Mouse (Mus musculus) WW6 (cell line): ENCODE results near the gene Cdr2.
"Not testable (repeated sequence)": the region's sequence is repeated elsewhere in the genome, so short reads cannot be mapped to it uniquely, and the experiment has no call there.

Source experiments
- DNase-seq: peaks from one replicate; pipeline ENCODE4 v3.0.0-alpha.2; 2013; ENCODE audit warnings: low read depth, low spot score

The Cdr2 gene

DNA sequence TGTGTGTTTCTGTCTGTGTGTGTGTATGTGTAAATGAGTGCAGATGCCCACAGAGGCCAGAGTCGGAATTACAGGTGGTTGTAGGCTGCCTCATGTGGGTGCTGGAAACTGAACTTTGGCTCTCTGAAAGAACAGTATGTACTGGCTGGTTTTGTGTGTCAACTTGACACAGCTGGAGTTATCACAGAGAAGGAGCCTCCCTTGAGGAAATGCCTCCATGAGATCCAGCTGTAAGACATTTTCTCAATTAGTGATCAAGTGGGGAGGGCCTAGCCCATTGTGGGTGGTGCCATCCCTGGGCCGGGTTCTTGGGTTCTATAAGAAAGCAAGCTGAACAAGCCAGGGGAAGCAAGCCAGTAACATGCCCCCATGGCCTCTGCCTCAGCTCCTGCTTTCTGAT lies 9.6 kb downstream of the Cdr2 start:
- not testable (repeated sequence) for DNase-seq

DNA sequence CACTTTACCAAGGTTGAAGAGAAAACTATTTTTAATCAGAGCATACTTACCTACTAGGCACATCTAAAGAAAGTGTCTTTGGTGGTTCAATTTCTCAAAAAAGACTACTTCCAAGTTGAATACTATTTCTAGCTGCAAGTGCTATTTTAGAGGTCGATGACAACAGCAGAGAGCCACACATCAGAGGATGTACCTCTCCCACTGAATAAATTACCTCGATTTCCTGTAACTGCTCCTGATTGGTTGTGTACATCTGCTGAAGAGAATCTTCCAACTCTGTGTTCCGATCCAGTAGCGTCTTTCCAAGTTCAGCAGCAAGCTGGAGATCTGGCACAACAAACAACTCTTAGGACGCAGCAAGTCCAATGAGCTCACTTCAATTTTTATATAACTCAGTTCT lies 12.0 kb downstream of the Cdr2 start:
- DNase-seq, result no peak

GRCm38 (mm10) chr7:120969221-120969620 lies 12.9 kb downstream of the Cdr2 start:
- no peak for DNase-seq

- DNase-seq, result no peak
Observed at GRCm38 (mm10) chr7:120963126-120963525, 19.0 kb downstream of the Cdr2 start.

DNA sequence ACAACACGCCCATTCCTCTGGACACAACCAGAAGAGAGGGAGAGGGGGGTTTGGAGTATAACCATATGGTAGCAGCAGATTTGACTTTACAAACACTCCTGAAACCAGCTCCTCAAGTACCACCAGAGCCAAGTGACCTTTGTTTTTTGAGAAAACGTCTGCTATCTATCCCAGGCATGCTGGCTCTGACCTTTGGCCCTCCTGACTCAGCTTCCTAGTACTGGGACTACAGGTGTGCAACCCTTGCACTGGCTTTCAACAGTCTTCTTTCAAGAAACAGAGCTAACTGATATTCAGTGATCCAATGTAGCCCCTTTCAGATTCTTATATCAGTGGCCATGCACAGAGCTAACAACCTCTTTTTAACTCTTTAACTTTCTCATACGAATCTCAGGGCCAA lies 20.2 kb downstream of the Cdr2 start:
- no peak for DNase-seq

DNA sequence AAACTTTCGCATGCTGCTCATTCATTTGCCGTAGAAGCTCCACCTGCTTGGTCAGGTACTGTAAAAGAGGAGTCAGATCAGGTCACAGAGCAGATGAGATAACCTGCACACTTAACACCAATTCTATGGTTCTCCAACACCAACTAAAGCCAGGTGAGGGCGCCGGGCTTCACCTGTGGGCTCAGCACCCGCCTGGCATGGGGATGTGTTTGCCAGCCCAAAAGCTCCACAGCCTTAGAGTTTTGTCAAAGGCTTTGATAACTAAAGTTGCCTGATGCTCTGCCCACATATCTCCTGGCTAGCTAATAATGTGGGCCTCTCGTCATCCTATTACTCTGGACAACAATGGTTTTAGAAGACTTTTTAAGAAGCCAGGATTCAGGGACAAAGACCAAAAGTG lies 21.5 kb downstream of the Cdr2 start:
- DNase-seq, result no peak

DNA sequence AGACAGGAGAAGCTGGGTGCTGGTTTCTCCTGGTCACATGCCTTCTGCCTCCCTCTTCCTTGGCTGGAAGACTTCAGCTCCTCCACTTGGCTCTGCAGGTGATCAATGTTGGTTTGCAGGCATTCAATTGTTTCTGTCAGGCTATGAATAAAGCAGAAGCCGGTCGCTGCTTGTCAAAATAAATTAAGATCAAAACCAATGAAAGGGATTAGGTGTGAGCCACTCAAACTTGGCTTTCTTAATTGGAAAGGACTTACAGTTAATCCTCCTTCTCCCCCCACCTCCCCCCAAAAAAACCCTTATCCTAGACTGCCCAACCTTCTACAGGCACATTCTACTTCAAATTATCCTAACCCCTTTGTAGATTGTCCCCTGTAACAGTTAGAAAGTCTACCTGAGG lies 22.0 kb downstream of the Cdr2 start:
- no peak for DNase-seq

GRCm38 (mm10) chr7:120953591-120953990 lies 28.5 kb downstream of the Cdr2 start:
- DNase-seq, result not testable (repeated sequence)

GRCm38 (mm10) chr7:120943936-120944509 lies 38.1 kb downstream of the Cdr2 start:
- no peak for DNase-seq

GRCm38 (mm10) chr7:120942506-120942905 lies 39.6 kb downstream of the Cdr2 start:
- DNase-seq, result no peak

DNA sequence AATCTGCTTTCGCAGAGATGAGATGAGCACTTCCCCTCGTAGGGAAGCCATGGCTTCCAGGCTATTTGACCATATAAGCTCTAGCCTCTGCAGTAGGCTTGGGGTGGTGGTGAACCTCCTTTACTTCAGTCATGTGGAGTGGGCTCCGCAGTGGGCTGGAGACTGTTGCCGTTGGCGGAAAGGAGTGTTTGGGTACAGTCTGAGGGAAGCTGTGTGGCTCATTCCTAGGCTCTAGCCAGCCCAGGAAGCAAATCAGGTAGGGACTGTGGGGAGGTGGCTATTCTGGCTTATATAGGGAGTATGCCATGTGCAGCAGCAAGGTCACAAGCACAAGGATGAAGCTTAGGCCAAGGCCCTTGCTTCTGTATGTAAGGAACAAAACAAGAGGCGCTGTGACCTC lies 40.9 kb downstream of the Cdr2 start:
- no peak for DNase-seq

DNA sequence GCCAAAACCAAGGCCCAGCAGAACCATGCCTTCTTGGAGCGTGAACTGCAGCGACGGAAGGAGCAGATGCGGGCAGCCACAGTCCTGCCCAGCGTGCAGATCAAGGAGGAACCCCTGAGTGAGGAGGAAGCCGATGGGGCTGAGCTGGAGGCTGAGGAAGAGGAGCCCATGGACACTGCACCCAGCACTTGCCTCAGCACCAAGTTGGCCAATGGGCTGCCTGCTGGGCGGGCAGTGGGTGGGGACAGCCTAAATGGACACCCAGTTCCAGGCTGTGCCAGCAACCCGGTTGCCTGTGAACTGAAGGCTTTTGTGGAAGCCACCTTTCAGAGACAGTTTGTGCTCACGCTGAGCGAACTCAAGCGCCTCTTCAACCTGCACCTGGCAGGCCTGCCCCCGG lies 41.8 kb downstream of the Cdr2 start:
- no peak for DNase-seq

DNA sequence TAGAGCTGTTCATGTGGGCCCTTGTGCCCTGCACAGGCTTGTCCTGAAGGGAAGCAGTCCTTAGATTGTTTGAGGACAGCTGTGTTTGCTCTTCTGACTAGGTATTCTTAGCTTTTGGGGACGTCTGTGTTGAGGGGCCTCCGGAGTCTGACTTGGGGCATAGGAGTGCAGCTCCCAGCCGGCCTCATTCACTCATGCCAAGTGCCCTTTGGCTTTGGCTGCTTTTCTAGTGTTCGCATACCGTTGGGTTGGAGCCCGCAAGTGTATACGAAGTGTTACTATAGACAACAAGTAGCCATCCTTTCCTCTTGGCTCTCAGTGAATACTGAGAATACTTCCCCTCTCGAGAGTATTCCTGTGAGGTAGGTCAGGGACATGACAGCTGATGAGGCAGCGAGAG lies 43.9 kb downstream of the Cdr2 start:
- DNase-seq, result no peak

- DNase-seq, result no peak
Observed at GRCm38 (mm10) chr7:120936522-120936921, 45.6 kb downstream of the Cdr2 start.

DNA sequence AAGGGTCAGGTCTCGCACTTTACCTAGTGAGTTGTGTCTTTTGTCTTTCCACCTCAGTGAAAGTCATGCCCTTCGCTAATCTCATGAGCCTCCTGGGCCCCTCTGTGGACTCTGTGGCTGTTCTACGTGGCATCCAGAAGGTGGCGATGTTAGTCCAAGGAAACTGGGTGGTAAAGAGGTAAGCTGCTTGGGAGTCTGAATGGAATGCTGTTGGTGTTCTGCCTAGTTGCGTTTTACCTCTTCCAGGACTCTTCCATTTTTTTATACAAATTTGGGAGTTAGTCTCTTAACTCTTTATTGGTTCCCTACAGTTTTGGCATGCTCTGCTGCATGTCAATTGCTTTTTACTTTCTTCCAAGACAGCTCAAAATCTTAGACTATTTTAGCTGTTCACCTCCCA lies 47.4 kb downstream of the Cdr2 start:
- peak; percentile 39 for DNase-seq

- DNase-seq, result no peak
Observed at GRCm38 (mm10) chr7:120933680-120934195, 48.4 kb downstream of the Cdr2 start.

- DNase-seq, result no peak
Observed at GRCm38 (mm10) chr7:120933110-120933509, 49.0 kb downstream of the Cdr2 start.

- no peak for DNase-seq
Observed at GRCm38 (mm10) chr7:120918526-120918962, 63.6 kb downstream of the Cdr2 start.

DNA sequence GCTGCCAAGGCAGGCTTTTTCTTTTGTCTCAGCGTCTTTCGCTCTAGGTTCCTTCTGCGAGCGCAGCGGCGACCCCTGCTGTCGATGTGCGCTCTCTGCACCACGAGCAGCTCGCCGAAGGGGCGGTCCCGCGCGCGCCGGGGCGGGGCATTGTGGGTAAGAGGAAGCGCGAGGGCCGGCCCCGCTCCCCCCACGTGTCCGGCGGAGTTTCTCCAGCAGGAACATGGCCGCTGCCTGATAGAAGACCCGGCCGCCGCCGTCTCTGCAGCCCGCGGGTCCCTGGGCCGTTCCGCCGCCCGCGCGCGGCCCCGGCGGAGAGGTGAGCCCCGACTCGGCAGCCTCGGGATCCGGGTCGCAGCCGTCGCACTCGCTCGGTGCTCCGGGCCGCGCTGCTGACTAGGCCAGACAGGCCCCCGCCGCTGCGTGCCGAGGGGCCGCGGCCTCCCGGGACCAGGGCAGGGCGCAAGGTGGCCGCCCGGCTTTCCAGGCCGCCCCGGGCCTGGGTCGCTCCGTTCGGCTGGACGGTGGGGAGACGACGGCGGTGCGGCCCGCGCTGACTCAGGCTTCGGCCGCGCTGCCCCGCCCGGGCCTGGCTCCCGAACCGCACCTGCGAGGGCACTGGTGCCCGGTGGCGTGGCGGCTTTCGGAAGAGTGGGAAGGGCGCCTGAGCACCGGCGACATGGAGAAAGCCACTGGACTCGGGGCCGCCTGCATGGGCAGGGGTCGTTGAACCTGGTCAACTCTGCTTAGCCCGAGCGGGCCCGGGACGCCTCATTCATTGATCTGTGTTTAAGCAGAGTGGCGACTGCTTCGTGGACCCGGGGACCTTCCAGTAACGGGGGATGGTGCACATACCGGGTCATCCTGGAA lies 64.3 kb downstream of the Cdr2 start, which contains the start of gene Polr3e:
Gene Polr3e, plus strand, starts transcription at position 153 of the 870 bp plus-strand sequence.
- DNase-seq, result peak; percentile 92

DNA sequence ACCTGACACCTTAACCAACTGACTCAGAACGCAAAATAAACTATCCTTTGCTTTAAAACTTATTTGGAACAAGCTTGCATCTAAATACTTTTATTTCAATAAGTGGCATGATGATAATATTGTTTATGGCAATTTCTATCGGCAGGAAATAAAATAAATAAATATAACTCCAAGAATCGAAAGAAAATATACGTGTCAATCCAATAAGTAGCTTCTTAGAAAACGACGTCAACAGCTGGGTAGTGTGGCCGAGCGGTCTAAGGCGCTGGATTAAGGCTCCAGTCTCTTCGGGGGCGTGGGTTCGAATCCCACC lies 64.9 kb downstream of the Cdr2 start:
- DNase-seq, result no peak

GRCm38 (mm10) chr7:120916262-120916875 lies 65.7 kb downstream of the Cdr2 start:
- DNase-seq, result no peak

DNA sequence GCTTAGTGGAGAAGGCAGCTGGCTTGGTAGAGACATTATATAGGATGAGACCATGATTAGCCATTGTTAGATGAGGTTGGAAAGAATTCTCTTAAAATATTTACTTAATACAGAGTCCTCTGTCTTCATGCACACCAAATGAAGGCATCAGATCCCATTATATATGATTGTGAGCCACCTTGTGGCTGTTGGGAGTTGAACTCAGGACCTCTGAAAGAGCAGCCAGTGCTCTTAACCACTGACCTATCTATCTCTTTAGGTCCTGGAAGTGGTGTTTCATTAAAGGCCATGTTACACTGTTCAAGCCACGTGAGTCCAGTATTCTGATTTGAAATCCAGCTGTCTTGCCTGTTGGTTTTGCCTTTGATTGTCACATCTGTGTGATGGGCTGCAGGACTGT lies 68.8 kb downstream of the Cdr2 start:
- no peak for DNase-seq

DNA sequence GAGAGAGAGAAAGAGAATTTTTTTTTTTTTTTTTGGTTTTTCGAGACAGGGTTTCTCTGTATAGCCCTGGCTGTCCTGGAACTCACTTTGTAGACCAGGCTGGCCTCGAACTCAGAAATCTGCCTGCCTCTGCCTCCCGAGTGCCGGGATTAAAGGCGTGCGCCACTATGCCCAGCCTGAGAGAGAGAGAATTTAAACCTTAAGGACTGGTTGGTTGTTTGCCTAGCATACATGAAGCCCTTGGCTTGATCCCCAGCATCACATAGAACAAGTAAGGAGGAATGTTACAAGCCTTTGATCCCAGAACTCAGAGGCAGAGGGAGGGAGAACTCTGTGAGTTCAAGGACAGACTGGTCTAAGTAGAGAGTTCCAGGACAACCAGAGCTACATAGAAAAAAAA lies 70.8 kb downstream of the Cdr2 start:
- DNase-seq, result not testable (repeated sequence)
